Mouse (Mus musculus) cerebellum, adult 9-10 months (tissue): Measurements from ENCODE around the gene Farp2.

Experiments
- DNase-seq: peaks from one replicate; pipeline ENCODE4 v3.0.0; 2022

Gene Farp2

DNA sequence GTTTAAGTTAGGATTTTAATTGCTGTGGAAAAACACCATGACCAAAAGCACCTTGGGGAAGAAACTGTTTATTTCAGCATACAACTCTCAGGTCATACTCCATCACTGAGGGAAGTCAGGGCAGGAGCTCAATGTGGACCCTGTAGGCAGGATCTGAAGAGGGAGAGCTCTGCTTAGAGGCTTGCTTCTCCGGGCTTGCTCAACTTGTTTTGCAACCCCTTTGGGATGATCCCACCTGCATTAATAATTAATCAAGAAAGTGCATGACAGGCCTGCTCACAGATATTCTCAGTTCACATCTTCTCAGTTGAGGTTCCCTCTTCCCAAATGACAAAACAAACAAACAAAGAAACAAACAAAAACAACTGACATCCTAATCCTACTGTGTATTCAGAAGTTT lies 51.8 kb downstream of the Farp2 start:
- DNase-seq = no peak

DNA sequence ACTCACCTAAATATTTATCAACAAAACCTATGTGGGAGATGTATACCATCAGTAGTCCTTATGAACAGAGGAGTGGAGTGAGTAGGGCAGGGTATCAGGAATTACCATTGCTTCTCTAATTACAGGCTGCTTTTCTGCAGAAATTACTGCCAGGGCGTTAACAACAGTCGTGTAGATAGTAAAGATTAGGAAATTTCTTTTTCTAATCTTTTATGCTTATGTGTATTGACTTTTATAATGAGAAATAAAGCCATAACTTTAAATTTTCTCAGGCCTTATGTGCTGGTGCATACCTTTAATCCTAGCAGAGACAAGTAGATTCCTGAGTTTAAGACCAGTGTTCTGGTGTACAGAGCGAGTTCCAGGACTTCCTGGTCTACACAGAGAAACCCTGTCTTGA lies 52.9 kb downstream of the Farp2 start:
- DNase-seq = no peak

DNA sequence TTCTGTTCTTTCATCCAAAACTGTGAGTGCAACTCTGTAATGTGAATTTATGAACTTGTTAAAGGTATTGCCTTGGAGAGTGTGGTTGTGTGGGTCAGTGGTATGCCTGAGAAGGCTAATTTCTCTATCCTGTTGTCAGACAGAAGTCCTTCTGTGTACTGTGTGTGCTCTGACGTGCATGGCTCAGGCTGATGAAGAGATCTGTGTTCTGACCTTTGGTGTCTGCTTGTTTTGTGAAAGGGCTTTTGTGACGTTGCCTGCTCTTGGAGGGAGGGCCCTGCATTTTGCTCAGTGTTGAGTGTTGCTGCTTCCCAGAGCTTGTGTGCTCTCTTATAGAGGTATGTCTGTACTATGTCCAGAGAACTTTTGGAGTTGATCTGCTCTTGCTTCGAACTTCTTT lies 55.1 kb downstream of the Farp2 start:
- no peak for DNase-seq

DNA sequence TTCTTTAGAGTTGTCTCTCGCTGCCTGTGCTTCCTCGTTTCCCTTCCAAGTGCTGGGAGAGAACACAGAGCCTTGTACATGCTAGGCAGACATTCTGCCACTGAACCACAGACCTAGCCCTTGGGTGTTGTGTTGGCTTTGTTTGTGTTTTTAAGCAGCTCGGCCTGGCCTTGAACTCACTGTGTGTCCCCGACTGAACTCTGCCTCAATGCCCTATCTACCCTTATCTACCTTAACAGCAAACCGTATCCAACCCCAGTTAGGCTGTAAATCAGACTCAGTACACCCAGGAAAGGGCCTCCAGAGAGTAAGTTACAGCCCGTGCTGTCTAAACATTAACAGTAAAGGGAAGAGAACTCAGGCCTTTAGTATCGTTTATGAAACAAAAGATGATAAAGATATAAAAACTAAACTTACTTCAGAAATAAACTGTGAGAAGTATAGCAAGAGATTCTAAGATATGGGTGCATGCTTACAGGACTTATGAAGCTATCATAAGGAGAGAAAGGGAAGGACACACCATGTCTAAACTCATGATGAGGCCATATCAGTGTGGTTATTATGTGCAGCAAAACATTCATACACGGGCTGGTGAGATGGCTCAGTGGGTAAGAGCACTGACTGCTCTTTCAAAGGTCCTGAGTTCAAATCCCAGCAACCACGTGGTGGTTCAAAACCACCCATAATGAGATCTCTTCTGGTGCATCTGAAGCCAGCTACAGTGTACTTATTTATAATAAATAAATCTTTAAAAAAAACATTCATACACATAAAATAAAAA lies 56.0 kb downstream of the Farp2 start:
- no peak for DNase-seq

DNA sequence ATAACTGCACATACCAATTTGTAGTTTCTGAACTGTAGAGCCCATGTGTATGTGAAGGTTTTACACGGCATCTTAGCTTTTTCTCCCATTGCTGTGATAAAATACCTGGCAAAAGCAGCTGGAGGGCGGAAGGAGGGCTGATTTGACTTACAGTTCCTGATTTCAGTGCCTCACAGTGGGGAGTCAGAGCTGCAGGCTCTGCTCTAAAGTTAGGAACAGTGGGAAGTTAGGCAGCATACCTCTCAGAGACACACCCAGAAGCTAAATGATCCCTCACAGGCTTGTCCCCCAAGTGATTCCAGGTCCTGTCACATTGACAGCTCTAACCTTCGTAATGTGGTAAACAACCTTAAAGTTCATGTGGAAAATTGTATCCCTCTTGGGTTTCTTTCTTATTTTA lies 65.2 kb downstream of the Farp2 start:
- no peak for DNase-seq

DNA sequence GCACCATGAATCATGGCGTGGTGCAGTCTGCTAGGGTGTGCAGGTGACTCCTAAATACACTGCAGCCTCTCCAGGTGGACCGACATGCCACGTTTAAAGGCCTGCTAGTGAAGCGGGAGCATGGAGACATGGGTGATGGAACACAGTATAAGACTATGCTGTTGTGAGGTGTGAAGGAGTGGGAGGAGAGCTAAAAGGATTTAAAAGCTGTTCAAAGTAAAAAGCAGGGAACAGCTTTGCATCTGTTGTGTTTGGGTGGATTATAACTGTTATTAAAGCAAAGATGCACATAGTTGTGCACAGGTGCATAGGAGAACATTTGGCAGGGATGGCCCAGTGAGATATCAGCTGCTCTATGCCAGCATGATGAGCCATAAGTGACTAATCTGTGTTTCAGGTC lies 66.0 kb downstream of the Farp2 start:
- DNase-seq = no peak

DNA sequence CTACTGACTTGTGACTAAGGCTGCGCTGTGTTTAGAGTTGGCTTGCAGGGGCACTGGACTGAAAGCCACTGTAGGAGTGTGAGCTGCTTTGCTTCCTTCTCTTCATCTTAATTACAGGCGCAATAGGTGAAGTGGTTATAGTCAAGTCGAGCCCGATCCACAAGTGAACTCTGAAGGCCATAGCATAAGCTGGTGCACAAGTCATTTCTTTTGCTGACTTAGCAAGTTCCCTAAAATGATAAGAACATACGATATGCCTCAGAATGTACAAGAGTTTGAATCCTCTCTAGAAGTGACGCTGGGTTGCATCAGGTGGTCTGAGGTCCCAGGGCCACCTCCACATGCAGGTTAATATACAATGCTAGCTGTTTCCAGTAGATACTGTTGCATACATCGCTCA lies 69.7 kb downstream of the Farp2 start:
- DNase-seq = no peak

DNA sequence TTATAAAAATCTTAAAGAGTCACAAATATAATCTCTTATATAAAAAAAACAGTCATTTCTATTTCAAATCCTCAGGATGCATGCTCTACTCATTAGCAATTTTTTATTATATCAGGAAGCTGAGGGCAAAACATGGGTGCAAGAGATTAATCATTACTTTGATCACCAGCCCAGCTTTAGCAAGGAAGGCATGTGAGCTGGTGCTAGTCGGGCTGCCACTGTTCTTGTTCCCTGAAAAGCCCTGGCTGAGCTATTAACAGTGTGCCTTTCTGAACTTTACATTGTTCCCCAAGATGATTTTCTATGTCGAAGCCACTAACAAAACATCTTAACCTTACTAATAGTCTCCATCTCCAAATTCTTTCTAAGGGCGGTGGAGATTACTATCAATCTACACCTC lies 76.5 kb downstream of the Farp2 start:
- DNase-seq = no peak

DNA sequence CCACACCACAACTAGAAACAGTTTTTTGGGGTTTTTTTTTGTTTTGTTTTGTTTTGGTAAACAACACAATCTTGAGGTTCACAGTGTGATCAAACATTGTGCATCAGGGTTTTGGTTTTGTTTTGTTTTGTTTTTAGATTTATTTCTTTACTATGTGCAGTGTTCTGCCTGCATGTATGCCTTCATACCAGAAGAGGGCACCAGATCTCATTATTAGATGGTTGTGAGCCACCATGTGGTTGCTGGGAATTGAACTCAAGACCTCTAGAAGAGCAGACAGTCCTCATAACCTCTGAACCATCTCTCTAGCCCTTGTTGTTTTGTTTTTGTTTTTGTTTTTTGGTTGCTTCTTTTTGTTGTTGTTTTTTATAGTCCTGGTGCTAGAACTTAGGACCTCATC lies 82.1 kb downstream of the Farp2 start:
- DNase-seq = no peak

DNA sequence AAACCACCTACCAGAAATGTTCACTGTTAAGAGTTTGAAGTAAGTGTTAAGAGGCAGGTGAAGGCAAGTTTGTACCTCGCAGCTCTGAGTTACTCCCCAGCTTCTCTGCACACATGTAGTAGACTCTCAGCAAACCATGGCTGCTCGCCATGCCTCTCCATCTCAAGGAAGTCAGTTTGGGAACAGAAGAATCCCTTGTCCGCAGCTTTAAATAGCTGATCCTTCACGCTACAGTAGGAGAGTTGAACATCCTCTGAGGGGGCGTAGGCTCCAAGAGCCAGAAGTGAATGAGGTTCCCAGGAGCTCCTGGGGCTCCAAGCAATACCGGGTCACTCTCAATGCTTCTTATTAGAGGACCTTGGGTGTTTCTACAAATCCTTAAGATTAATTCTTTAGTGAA lies 84.0 kb downstream of the Farp2 start:
- no peak for DNase-seq

DNA sequence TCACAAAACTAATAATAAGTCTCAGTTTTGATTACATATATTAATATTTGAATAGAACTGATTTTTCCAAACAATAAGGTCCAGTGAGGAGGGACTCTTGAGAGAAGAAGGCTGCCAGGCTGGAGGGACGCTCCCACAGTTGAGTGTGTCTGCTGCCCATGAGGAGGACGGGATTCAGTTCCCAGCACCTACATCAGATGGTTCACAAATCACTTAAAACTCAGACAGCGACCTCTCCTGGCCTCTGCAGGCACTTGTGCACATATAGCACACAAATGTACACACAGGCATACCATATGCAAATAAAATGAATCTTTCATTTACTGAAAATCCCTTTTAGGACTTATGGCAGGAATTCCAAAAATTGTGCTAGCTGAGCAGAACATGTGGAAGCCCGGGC lies 91.0 kb downstream of the Farp2 start:
- DNase-seq = no peak

DNA sequence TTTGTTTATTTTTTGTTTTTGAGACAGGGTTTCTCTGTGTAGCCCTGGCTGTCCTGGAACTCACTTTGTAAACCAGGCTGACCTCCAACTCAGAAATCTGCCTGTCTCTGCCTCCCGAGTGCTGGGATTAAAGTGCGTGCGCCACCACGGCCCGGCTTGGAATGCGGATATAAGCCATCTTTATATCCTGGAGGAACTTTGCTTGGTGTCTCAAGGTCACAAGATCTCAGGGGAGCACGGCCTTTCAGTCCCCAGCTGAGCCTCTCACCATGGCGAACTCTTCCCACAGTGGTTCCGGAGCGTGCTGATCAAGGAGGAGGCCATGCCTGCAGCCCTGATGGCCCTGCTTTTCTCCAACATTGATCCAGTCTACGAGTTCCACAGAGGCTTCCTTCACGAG lies 92.0 kb downstream of the Farp2 start:
- DNase-seq = no peak

DNA sequence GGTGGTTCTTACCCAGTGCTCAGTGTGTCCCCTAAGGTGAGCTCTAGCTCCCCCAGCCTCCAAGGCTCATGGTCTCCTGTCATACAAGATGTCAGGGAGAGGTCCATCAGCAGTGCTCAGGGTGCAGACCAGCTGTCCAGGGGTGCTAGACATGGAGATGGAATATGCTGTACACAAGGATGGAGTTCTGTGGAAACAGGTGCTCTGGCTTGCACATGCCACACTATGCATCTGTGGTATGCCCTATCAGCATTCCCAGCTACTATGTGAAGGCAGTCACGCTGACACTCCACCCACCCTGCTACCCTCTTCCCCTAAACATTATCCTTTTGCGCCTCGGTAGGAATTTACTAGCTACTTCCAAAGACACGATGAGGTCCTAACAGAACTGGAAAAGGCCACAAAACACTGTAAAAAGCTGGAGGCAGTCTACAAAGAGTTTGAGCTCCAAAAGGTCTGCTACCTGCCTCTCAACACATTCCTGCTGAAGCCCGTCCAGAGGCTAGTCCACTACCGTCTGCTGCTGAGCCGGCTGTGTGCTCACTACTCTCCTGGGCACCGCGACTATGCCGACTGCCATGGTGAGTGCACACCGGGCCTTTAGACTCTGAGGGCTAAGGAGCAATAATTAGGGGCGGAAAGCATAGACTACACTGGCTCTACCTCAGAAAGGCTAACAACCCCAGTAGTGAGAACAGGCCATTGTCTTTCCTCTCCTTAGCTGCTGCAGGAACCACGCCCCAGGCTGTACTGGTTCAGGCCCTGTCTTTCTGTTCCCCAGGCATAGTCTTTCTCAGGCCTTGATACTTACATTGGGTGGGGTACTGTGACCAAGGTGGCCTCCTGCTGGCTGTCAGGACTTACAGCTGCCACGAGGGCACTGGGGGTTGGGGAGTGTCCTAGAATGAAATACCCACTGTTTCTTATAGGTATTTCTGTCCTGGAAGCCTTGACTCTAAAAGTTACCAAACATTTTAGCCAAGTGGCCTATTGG lies 95.5 kb downstream of the Farp2 start:
- DNase-seq = no peak

DNA sequence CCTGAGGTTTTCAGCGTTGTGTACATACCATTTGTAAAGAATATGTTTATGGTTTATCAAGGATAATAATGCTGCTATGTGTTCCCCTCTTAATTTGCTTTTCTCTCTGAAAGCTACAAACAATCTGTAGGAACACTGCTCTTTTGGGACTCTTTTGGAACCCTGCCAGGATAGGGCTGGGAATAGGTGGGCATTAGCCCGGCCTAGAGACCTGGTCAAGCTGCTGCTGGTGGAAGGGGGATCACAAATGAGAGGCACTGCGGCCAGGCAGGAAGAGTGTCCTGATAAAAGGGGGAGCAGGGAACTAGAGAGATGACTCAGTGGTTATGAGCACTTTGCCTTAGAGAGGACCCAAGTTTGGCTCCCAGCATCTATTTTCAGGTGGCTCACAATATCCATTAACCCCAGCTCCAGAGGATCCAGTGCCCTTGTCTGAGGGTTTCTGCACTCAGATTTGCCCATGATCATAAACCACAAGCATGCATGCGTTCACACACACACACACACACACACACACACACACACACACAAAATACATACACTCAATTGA lies 96.9 kb downstream of the Farp2 start:
- no peak for DNase-seq

DNA sequence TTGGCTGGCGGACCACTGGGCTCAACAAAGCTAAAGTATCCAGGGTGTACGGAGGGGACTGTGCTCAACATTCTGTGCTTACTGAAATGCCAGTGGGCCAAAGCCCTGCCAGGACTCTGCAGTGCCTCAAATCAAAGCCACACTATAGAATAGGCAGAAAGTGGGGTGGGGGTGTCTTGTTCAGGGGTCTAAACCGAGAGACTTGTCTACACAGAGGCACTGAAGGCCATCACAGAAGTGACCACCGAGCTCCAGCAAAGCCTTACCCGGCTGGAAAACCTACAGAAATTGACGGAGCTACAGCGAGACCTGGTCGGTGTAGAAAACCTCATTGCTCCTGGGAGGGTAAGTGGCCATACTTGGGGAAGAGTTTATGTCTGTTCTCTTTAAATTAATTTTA lies 97.9 kb downstream of the Farp2 start:
- no peak for DNase-seq

DNA sequence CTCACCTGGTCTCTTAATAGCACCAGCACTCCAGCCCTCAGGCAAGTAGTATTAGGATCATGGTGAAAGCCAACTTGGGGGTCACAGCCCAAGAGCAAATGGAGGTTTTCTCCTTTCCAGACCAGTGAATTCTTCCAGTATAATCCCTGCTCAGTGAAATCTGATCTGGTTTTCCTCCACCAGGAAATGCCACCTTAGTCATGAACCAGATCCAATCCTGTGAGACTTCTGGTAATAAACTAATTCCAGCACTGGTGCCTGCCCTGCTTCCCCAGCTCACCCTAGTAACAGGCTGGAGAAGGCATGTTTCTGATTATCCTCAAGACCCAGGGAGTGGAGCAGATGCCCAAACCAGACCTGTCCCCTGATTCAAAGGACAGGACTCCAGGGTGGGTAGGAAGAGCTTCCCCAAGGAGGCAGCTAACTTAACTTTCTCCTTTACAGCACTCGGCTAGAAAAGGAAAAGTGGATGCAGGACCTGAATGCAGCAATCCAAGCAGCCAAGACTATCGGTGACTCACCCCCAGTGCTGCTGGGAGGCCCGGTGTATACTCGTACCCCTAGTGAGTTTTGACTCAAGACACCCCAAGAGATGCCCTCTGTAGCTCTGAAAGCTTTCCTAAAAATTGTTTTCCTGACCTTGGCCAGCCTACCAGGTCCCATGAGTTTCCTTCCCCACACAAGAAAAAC lies 106.3 kb downstream of the Farp2 start:
- DNase-seq = no peak

DNA sequence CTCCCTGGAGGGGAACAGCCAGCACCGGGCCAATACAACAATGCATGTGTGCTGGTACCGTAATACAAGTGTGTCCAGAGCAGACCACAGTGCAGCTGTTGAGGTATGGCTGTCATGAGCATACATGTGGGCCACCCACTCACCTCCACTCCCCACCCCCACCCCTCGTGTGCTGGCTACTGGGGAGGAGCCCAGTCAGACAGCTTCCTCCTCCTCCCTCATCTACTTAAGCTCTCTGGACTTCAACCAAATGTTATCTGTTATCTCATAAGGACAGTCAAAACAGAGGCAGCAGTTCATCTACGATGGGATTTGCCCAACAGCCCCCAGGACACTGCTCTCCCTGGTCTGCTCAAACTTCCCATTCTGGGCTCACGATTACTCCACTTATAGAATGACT lies 107.1 kb downstream of the Farp2 start:
- no peak for DNase-seq

DNA sequence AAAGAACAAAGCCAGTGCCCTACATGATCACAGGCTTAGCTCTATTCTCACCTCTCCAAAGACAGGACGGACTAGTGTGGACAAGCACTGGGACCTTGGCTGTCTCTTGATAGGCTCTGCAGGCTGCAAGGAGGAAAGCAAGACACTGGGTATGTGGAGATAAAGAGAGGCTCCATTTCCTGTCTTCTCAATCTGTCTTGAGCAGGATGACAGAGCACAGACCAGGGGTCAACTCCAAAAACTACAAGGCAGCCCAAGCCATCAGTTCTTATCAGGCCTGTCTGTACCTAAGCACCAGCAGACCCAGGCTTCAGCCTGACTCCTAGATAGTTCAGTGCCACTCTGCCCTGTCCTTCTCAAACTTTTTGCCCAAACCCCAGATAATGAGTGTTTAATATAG lies 112.6 kb downstream of the Farp2 start:
- DNase-seq = no peak

DNA sequence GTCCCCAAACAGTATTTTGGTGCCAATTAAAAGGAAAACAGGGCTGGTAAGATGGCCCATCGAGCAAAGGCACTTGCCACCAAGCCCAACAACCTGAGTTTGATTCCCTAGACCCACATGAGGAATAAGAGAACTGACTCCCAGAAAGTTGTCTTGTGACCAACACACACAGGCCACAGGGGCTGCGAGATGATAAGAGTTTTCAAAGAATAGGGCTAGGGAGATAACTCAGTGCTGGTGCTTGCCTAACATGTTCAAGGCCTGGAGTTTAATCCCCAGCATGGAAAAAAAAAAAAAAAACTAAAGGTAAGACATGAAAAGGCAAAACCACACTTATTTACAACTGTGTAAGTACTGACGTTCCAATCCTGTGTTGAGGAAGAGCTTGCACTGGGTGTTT lies 118.9 kb downstream of the Farp2 start:
- DNase-seq = no peak

DNA sequence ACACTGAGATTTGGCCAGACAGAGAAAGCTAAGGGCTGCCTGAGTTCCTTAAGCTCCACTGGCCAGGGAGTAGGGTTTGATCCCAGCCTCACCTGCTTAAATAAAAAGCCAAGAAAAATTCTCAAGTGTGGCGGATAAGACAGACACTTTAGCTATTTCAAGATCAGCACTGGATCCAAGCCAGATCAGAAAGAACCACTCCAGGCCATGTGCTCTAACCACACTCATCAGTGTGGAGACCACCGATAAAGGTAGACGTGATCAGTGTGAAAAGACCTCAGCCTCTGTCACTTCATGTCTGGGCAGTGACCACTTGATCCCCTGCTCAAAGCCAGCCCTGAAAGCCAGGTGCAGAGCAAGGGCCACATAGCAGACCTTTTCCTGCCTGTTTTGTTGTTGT lies 120.8 kb downstream of the Farp2 start:
- peak; percentile 32 for DNase-seq

DNA sequence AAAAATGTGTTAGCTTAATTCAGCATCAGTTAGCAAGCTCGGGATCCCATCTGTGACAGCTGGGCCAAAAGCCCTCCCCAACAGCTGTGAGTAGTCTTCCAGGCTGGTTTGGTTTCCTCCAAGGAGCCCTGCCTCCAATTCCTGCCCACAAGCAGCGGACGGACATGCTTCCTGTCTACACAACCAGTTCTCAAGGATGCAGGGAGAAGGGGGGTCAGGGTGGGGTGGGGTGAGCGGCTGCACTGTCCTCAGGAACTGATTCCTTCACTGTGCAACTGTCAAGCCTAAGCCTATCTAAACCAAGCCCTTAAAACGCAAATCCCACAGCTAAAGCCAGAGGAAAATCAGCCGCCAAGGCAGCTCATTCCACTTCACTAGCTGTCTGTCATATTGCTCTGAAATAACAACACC lies 122.6 kb downstream of the Farp2 start:
- peak; percentile 49 for DNase-seq

DNA sequence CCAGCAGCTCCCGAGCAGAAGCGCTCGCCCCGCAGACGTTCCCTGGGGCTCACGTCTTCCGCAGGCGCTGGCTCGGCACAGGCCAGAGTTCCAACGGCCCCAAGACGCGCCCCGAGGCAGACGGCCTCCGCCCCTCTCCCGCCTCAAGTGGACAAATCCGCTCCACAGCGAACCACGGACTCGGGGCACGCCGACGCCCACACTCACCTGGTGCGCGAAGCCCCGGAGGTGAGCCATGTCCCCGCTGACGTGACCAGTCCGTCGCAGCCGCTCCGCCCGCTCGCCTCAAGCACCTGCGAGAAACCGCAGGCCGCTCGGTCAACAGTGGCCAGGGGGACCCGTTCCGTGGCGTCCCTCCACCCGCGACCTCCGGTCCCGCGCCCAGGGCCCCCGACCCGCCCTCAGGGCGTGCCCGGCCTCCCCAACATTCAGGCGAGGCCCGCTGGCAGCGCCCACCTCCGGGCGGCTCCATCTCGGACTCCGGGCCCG lies 123.3 kb downstream of the Farp2 start:
- no peak for DNase-seq

DNA sequence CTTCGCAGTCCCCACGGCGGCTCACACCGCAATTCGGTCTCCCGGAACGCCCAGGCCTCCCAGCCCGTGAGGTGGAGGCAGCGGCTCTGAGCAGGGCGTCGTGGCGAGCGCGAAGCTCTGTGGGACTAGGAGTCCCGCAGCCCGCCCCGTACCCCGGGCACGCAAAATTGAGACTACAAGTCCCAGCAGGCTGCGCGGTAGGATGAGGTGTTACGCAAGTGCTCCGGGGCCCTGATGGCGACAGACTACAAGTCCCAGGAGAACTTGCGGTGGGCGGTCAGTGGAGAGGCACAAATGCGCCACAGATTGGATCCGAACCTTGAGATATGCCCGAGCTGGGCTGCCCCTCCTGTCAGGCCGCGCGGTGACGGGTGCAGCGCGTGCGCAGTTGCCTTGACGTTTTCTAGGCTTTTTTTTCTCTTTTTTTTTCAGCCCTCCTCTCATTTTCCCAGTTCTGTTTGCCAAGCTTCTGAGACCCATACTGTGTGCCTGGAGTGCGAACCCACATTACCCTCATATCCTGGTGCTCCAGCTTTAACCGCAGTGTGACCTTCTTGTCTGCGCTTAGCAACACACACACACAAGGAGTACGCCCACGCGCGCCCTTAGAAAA lies 123.8 kb downstream of the Farp2 start:
- DNase-seq = peak; percentile 100
